Mouse (Mus musculus) spleen, adult 10 weeks (tissue): ENCODE results near the gene Dhx8. TPM values are rescaled to one million over a fixed set of nuclear protein-coding genes. Genes with fewer than 3 reads are reported as not detected.

Experiments used
- polyA plus RNA-seq: library from polyadenylated mRNA; stranded (reverse); fragments of 350-450 nt; fragmentation: Illumina TruSeq; extraction: RNeasy Lipid Tissue Mini Kit (QIAGEN cat#74804); gene quantifications from one replicate; pipeline ENCODE4 v1.2.3, GENCODE M21; 2015; ENCODE audit warnings: low replicate concordance; ENCODE audit not compliant: insufficient read depth

The Dhx8 gene
- polyA plus RNA-seq = 35.4 TPM

DNA sequence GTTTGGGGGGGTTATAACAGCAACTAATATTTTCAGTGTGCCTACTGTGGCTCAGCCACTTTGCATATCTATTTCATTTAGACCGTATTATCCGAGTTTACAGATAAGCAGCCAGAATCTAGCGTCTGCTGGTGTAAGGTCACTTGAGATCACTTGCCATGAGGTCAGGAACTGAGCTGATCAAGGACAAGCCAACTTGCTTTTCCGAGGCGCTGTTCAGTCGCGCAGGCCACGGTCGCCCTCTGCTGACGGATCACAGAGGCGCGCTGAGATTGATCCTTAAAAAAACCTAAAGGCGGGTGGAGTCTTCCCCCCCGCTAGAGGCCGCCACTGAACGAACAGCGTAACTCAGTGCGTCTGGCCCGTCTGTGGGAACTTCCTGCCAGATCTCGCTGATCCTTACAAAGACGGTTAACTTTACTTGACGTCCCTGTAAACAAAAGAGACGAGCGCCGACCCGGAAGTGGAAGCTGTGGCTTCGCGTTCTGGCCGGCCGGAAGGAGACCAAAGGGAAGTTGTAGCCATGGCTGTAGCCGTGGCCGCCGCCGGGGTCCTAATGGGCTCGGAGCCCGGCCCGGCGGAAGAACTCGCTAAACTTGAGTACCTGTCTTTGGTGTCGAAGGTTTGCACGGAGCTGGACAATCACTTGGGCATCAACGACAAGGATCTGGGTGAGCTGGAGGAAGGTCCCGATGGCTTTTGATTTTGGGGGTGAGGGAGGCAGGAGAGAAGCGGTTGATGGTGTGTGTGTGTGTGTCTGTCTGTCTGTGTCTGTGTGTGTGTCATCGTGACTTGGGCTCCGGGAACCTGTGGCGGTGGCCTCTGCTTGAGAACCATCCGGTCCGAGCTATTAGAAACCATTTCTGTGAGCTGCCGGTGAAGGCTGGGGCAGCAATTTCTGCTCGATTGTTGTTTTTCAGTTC, at the start of gene Dhx8:
TSS of gene Dhx8 (plus strand) at position 402 of the 923 bp plus-strand sequence.

GRCm38 (mm10) chr11:101785143-101785851, 52.6 kb downstream of the Dhx8 start, which contains the start of gene Etv4:
Gene Etv4 (minus strand): TSS chr11:101785371.

Other genes starting within 250 kb of the Dhx8 start
- gene Brca1, start 181.0 kb upstream of the Dhx8 start, polyA plus RNA-seq = 6.8 TPM
- gene Nbr1, start 180.8 kb upstream of the Dhx8 start, polyA plus RNA-seq = 102 TPM
- 25.9 TPM for gene Tmem106a, start 150.7 kb upstream of the Dhx8 start, polyA plus RNA-seq
- gene Gm11634, start 133.7 kb upstream of the Dhx8 start, polyA plus RNA-seq = not detected
- 26.8 TPM for gene Rdm1, start 105.7 kb upstream of the Dhx8 start, polyA plus RNA-seq
- gene Arl4d, start 67.4 kb upstream of the Dhx8 start, polyA plus RNA-seq = 4.4 TPM
- not detected for gene Etv4, start 52.5 kb downstream of the Dhx8 start, polyA plus RNA-seq
- gene Meox1, start 161.5 kb downstream of the Dhx8 start, polyA plus RNA-seq = 1.6 TPM
- not detected for gene Sost, start 234.1 kb downstream of the Dhx8 start, polyA plus RNA-seq